Mouse (Mus musculus): Measurements from ENCODE around the gene Gm11492.

DNA sequence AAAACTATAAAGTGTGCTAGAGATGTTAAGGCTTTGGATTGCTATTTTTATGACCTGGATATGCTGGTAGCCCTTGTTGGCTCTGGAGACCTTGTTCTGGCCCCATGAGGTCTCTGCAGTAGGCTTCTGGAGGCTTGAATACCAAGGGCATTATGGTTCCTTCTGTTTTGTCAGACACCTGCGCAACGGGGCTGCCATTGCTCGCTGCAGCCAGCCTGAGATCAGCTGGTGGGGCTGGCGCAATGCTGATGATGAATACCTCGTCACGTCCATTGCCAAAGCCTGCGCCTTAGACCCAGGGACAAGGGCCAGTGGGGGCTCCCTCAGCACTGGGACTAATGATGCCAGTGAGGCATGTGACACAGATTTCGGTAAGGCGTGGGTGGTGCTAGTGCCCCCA lies 35.8 kb downstream of the Gm11492 start:
- TF ChIP-seq POLR2A (IDR thresholded peaks at IDR 0.05; ENCODE audit: borderline replicate concordance, extremely low read depth, low read depth, low read length) = no peak
- no peak for TF ChIP-seq CTCF (IDR thresholded peaks at IDR 0.05; ENCODE audit: insufficient read depth, low read length)
